Comparison of ENCODE assay signal across 26 mouse cellular contexts in the genomic region with DNA sequence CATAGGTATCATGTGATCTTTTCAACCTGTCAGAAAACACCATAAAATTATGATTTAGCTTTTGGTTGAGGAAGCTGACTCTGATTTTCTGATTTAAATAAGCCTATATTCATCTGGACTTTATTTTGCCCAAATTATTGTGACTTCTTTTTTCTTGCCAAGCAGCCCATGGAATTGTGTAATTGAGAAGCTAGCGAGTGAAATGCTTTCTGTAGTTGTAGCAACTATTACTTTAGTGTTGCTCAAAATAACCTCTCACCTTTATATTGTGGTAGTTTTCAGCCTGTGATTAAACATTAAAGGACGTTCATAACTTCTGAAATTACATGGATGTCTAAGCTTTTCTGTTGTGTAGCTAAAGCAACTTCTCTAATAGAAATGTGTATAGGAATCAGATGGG.
"Had no signal": no experiment of that assay in that cellular context is flagged by ENCODE, and none has a peak within 500 bp of the region (broad histone marks: within the 10 kb centered on the region; RNA-seq: fewer than 3 reads in every experiment).

No protein-coding gene starts in this region.

- ATAC-seq: forebrain, embryonic 13.5 days; forebrain, embryonic 14.5 days; forebrain, embryonic 15.5 days; forebrain, embryonic 16.5 days; forebrain, postnatal 0 days had no signal

- H3K9ac ChIP-seq: embryonic facial prominence, embryonic 12.5 days; embryonic facial prominence, embryonic 13.5 days; embryonic facial prominence, embryonic 15.5 days; forebrain, embryonic 12.5 days; forebrain, embryonic 13.5 days; forebrain, embryonic 15.5 days; forebrain, postnatal 0 days had no signal

- H3K9me3 ChIP-seq: embryonic facial prominence, embryonic 10.5 days; embryonic facial prominence, embryonic 12.5 days; embryonic facial prominence, embryonic 13.5 days; embryonic facial prominence, embryonic 15.5 days; forebrain, embryonic 10.5 days; forebrain, embryonic 12.5 days; forebrain, embryonic 13.5 days; forebrain, embryonic 15.5 days had no signal

- H3K4me2 ChIP-seq: embryonic facial prominence, embryonic 12.5 days; embryonic facial prominence, embryonic 13.5 days; embryonic facial prominence, embryonic 15.5 days; forebrain, embryonic 12.5 days; forebrain, embryonic 13.5 days; forebrain, embryonic 15.5 days had no signal

- H3K4me3 ChIP-seq: embryonic facial prominence, embryonic 10.5 days; embryonic facial prominence, embryonic 12.5 days; embryonic facial prominence, embryonic 13.5 days; embryonic facial prominence, embryonic 15.5 days; erythroblast, embryonic 14.5 days; forebrain, embryonic 10.5 days; forebrain, embryonic 12.5 days; forebrain, embryonic 13.5 days; forebrain, embryonic 15.5 days; gastrocnemius, adult 2 months; heart, adult 2 months had no signal

- H3K27ac ChIP-seq: embryonic facial prominence, embryonic 10.5 days; embryonic facial prominence, embryonic 12.5 days; embryonic facial prominence, embryonic 13.5 days; embryonic facial prominence, embryonic 15.5 days; forebrain, embryonic 10.5 days; forebrain, embryonic 12.5 days; forebrain, embryonic 13.5 days; forebrain, embryonic 15.5 days; gastrocnemius, adult 2 months; heart, adult 2 months had no signal

- H3K4me1 ChIP-seq: embryonic facial prominence, embryonic 10.5 days; embryonic facial prominence, embryonic 12.5 days; embryonic facial prominence, embryonic 13.5 days; embryonic facial prominence, embryonic 15.5 days; forebrain, embryonic 10.5 days; forebrain, embryonic 12.5 days; forebrain, embryonic 13.5 days; forebrain, embryonic 15.5 days had no signal

- H3K27me3 ChIP-seq: embryonic facial prominence, embryonic 12.5 days; embryonic facial prominence, embryonic 13.5 days; embryonic facial prominence, embryonic 15.5 days; forebrain, embryonic 12.5 days; forebrain, embryonic 13.5 days; forebrain, embryonic 15.5 days had no signal

- DNase-seq: cerebellum, adult 9-11 months; cerebellum, postnatal 10 days; cerebellum, postnatal 14 days; cerebellum, postnatal 25 days; cerebellum, postnatal 36 days; embryo, embryonic 11 days; forebrain, postnatal 0 days; gastrocnemius, adult 2 months; gastrocnemius, postnatal 10 days; gastrocnemius, postnatal 14 days; gastrocnemius, postnatal 25 days; gastrocnemius, postnatal 36 days; heart, adult 11 months; heart, adult 18-20 months; heart, adult 2 months had no signal
